Mouse (Mus musculus) cerebellum, postnatal 14 days (tissue): ENCODE measurements around the gene Ttc41.
A peak's percentile ranks its signal among the peaks of the same experiment; 100 is the strongest.

Experiments used
- DNase-seq, 2 experiments: peaks; one replicate each; pipeline ENCODE4 v3.0.0; 2021; ENCODE audit warnings: mixed read lengths in 2 of 2

Gene Ttc41

GRCm38 (mm10) chr10:86786083-86786482 lies 80.5 kb downstream of the Ttc41 start:
- DNase-seq = no peak

GRCm38 (mm10) chr10:86788193-86788592 lies 82.6 kb downstream of the Ttc41 start:
- DNase-seq = no peak

DNA sequence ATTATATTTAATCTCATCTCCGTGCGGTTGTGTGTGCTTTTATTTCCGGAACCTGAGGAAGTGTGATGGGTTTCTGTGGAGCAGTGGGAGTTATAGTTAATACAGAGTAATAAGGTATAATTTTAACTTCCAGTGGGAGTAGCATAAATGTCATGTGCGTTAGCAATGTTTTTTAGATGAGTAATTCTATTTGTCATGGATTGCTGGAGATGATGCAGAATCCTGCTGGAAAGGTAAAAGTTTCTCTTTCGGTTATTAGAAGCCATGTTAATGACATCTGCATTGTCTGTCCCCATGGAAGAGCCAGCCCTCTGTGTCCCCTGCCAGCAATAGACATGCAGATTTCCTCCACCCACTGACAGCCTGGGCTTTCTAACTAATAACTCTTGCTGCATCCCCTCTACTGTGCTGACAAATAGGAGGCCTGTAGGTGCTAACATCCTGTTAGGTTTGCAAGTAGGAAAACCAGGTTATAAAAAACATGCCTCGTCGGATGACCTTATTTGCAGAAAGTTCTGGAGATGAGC lies 83.6 kb downstream of the Ttc41 start:
- no peak for DNase-seq

GRCm38 (mm10) chr10:86791507-86792184 lies 86.0 kb downstream of the Ttc41 start:
- DNase-seq = no peak

DNA sequence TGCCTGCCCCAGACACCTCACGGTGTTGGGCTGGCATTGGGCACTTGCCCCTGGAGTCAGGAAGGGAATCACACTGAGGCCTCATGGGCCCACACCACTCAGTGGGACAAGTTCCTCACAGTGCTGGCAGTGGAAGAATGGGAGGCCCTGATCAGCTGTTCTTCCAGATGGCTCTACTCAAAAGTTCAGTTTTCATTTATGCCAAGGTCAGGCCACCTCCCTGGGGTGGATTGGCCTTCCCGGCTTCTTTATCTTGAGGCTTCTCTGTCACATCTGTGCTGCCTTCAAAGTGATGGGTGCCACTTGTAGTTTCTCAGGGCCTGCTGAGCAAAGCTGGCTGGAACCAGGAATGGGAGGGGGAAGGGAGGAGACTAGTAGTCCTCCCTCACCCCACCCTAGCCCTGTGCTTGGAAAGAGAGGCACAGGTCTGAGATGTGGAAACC lies 87.9 kb downstream of the Ttc41 start:
- no peak for DNase-seq

DNA sequence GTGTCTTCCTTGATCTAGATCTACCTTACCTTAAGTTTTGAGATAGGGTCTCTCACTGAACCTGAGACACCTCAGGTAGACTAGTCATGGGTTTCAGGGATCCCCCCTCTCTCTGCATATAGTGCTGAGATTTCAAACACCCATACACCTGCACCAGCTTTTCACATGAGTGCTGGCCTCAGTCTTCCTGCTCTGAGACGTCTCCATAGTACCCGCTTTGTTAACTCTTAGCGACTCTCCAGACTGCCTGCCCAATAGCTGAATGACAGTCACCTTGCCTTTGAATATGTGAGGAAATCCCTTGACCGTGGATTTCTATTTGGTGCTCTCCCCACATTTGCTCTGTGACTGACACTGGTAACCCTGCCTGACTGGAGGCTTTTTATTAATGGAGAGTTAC lies 88.6 kb downstream of the Ttc41 start:
- DNase-seq = no peak

DNA sequence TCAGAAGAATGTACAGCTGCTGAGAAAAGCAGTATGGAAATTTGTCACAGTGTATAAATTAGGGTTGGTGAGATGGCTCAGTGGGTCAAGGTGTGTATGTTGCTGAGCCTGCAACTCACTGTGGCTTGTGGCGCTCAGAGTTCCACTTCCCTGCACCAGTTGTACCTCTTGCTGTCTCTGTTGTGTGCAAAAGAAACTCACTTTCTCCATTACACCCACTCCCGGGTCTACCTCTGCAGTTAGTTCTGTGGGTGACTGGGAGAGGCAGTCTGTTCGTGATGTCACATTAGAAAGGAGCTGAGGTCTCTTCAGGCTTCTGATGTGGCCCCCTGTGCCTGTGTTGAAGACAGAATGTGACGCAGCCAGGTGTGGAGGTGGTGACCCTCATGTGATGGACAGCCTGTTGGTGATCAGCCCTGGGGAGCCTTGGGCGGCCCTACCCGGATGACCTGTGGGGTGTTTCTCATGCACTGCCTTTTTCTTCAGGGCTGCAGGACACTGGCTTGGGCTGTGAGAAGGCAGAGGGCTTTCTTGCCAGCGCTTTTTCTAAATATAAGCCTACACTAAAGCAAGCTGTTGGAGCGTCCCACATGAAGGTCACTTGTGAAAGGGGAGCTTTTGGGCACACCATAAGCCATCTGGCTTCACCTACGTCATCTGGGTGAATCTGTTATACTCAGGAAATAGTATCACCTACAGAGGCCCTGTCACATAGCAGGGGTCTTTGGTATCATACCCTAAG lies 89.4 kb downstream of the Ttc41 start:
- no peak for DNase-seq

- no peak for DNase-seq
Measured at GRCm38 (mm10) chr10:86796073-86796741, 90.6 kb downstream of the Ttc41 start.

GRCm38 (mm10) chr10:86807362-86807761 lies 101.8 kb downstream of the Ttc41 start:
- no peak for DNase-seq

DNA sequence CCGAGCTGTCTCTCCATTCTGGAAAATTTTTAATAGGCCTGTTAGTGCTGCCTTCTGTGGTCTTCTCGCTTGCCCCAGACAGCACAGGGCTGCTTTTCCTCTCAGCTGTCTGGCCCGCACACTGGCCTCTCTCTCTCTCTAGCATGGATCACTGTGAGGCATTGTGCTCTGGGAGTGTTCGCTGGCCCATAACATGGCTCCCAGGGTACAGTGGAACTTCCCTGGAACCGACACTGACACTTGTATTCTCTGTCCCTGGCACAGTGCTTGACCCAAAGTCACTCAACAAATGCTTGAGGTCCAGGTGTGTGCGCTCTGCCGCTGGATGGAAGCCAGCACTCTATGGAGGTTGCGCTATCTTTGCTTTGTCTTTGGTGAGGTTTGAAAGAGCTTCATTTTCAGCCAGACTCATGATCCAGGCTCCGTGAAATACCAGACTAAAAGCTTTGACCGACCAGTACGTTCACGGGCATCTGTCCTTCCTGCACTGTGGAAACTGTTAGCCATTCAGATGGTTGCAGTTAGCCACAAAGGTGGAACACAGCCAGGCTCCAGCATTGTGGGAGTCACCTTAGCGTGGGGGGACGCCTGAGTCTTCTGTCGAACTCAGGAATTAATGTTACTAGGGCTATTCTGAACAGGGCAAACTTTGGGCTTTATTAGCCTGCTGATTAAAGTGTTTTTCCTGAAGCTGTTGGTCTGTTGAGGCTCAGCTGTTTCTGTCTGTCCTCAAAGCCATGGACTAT lies 102.6 kb downstream of the Ttc41 start:
- DNase-seq = no peak

GRCm38 (mm10) chr10:86810000-86810399 lies 104.4 kb downstream of the Ttc41 start:
- DNase-seq = peak; percentile 16 to 22

- no peak for DNase-seq
Measured at GRCm38 (mm10) chr10:86810612-86811011, 105.0 kb downstream of the Ttc41 start.

GRCm38 (mm10) chr10:86814292-86815131 lies 108.9 kb downstream of the Ttc41 start:
- DNase-seq = no peak

GRCm38 (mm10) chr10:86815133-86815532 lies 109.5 kb downstream of the Ttc41 start:
- no peak for DNase-seq

GRCm38 (mm10) chr10:86819649-86820165 lies 114.1 kb downstream of the Ttc41 start:
- peak; percentile 45 for DNase-seq

DNA sequence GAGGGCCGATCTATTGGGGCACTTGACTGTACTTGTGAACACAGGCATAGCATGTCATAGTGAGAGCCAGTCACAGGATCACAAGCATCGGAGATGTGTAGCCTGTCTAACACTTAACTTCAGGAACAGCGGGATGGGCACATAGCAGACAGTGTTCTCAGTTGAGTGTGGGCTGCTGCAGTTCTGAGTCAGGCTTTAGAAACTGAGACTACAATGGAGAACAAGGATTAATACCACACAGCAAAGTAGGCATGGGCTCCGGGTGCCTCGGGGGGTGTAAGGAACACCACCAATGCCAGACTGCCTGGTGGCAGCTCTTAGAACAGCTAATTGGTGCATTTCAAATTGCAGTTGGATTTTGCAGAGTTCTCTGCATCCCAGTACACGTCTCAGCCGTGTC lies 115.4 kb downstream of the Ttc41 start:
- no peak for DNase-seq

DNA sequence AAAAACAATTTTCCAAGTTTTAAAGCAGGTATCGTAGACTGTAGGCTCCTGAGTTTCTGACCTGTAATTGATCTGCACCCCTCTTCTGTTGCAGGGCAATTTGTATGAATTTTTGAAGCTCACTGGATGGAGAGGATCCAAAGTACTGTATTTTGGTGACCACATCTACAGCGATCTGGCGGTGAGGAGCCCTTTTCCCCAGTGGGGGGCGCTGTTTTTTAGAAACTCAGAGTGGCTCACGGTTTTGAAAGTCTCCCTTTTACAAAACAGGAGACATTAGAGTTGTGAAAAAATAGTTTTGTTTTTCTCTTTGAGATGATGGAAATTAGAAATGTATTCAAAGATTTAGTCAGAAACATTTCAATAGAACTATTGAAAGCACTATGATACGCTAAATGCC lies 118.5 kb downstream of the Ttc41 start:
- DNase-seq = peak in 1 of 2 experiments; percentile 48

DNA sequence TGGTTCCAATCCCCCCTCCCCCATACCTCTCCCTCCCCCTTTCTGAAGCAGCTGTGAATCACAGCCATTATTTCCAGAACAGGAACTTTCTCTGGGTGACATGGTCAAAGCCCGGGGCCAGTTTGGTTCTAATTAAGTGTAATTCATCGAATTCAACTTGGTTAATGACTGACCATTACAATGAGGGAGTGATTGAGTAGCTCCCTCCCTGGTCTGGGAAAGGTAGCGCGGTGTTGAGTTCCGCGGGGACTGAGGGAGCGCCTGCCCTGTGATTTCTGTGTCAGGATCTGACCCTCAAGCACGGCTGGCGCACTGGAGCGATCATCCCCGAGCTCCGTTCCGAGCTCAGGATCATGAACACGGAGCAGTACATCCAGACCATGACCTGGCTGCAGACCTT lies 119.3 kb downstream of the Ttc41 start:
- no peak for DNase-seq

- DNase-seq = peak; percentile 78 to 87
Measured at GRCm38 (mm10) chr10:86825871-86826522, 120.4 kb downstream of the Ttc41 start.
